Mouse (Mus musculus): Measurements from ENCODE around the gene Slc25a13. TPM values are rescaled to one million over a fixed set of nuclear protein-coding genes. Genes with fewer than 3 reads are reported as not detected.
"Not testable (repeated sequence)": the region's sequence is repeated elsewhere in the genome, so short reads cannot be mapped to it uniquely, and the experiment has no call there.

Slc25a13 gene
- polyA plus RNA-seq, 1 experiment from 2014 or later, result 6.9 TPM

- Histone ChIP-seq H3K27ac (replicated peaks; ENCODE audit: low read depth, low read length) (no peak overlapping the region), H3K36me3 (ENCODE audit: control insufficient read depth, insufficient read depth, low read length) (no peaks in the 10 kb centered on the region), H3K9me3 (ENCODE audit: control insufficient read depth, low read length) (no peaks in the 10 kb centered on the region), H3K9ac (replicated peaks; ENCODE audit: low read length) (no peak overlapping the region), H3K4me3 (replicated peaks; ENCODE audit: low read depth, low read length) (no peak overlapping the region), H3K4me1 (ENCODE audit: control insufficient read depth, insufficient read depth, low read length) (no peaks in the 10 kb centered on the region), H3K4me2 (ENCODE audit: low read length) (no peak overlapping the region), H3K27me3 (ENCODE audit: control insufficient read depth, insufficient read depth, low read length) (no peaks in the 10 kb centered on the region)
- ATAC-seq (ENCODE audit: low FRiP score, low TSS enrichment) (no peak), DNase-seq (no peak)
- WGBS, result 82% methylated on average over 4 of the region's 4 CpGs
Measured at GRCm38 (mm10) chr6:6208351-6209059, 8.5 kb downstream of the Slc25a13 start.

- H3K27me3 ChIP-seq (ENCODE audit: control insufficient read depth, insufficient read depth, low read length), result no peaks in the 10 kb centered on the region
- H3K9ac ChIP-seq (replicated peaks; ENCODE audit: low read length), result no peak overlapping the region
- no peaks in the 10 kb centered on the region for H3K36me3 ChIP-seq (ENCODE audit: control insufficient read depth, insufficient read depth, low read length)
- H3K4me3 ChIP-seq (replicated peaks; ENCODE audit: low read depth, low read length), result no peak overlapping the region
- H3K4me2 ChIP-seq (ENCODE audit: low read length), result no peak overlapping the region
- 85% methylated on average over 3 of the region's 3 CpGs for WGBS
- no peak overlapping the region for H3K27ac ChIP-seq (replicated peaks; ENCODE audit: low read depth, low read length)
- ATAC-seq (ENCODE audit: low FRiP score, low TSS enrichment) (no peak), DNase-seq (no peak)
- no peaks in the 10 kb centered on the region for H3K9me3 ChIP-seq (ENCODE audit: control insufficient read depth, low read length)
- H3K4me1 ChIP-seq (ENCODE audit: control insufficient read depth, insufficient read depth, low read length), result no peaks in the 10 kb centered on the region
Measured at GRCm38 (mm10) chr6:6207836-6208235, 9.1 kb downstream of the Slc25a13 start.

GRCm38 (mm10) chr6:6207395-6207794 is 9.6 kb downstream of the Slc25a13 start:
- no peaks in the 10 kb centered on the region for H3K4me1 ChIP-seq (ENCODE audit: control insufficient read depth, insufficient read depth, low read length)
- H3K4me3 ChIP-seq (replicated peaks; ENCODE audit: low read depth, low read length), result no peak overlapping the region
- H3K4me2 ChIP-seq (ENCODE audit: low read length), result no peak overlapping the region
- H3K9ac ChIP-seq (replicated peaks; ENCODE audit: low read length), result no peak overlapping the region
- H3K9me3 ChIP-seq (ENCODE audit: control insufficient read depth, low read length), result no peaks in the 10 kb centered on the region
- H3K36me3 ChIP-seq (ENCODE audit: control insufficient read depth, insufficient read depth, low read length), result no peaks in the 10 kb centered on the region
- ATAC-seq (ENCODE audit: low FRiP score, low TSS enrichment), result no peak
- WGBS, result 95% methylated on average over 1 of the region's 1 CpGs
- DNase-seq, result no peak
- H3K27ac ChIP-seq (replicated peaks; ENCODE audit: low read depth, low read length), result no peak overlapping the region
- no peaks in the 10 kb centered on the region for H3K27me3 ChIP-seq (ENCODE audit: control insufficient read depth, insufficient read depth, low read length)

- ATAC-seq (ENCODE audit: low FRiP score, low TSS enrichment), result no peak
- WGBS, result 93% methylated on average over 3 of the region's 3 CpGs
- H3K4me2 ChIP-seq (ENCODE audit: low read length), result no peak overlapping the region
- no peak overlapping the region for H3K4me3 ChIP-seq (replicated peaks; ENCODE audit: low read depth, low read length)
- no peaks in the 10 kb centered on the region for H3K4me1 ChIP-seq (ENCODE audit: control insufficient read depth, insufficient read depth, low read length)
- H3K36me3 ChIP-seq (ENCODE audit: control insufficient read depth, insufficient read depth, low read length), result no peaks in the 10 kb centered on the region
- H3K27ac ChIP-seq (replicated peaks; ENCODE audit: low read depth, low read length), result no peak overlapping the region
- no peak overlapping the region for H3K9ac ChIP-seq (replicated peaks; ENCODE audit: low read length)
- H3K9me3 ChIP-seq (ENCODE audit: control insufficient read depth, low read length), result no peaks in the 10 kb centered on the region
- no peak for DNase-seq
- H3K27me3 ChIP-seq (ENCODE audit: control insufficient read depth, insufficient read depth, low read length), result no peaks in the 10 kb centered on the region
Measured at GRCm38 (mm10) chr6:6205599-6206165, 11.3 kb downstream of the Slc25a13 start.

DNA sequence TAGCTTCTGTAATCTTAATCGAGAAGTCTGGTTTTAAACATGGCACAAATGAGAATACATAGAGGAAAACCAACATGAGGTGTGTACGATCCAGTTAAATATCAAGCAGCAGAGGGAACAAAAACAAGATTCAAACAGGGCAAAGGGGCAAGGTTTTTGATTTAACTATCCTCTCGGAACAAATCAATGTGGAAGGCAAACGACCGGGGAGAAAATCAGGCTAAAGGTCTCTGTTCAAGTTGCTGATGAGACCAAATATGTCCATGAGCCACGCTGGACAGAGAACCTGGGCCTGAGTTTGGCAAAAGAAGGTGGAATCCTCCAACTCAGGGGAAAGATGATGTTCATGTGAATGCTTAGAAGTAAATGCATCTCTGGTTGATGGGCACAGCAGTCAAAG is 14.5 kb downstream of the Slc25a13 start:
- ATAC-seq (ENCODE audit: low FRiP score, low TSS enrichment), result no peak
- 91% methylated on average over 6 of the region's 6 CpGs for WGBS

GRCm38 (mm10) chr6:6201977-6202376 is 15.0 kb downstream of the Slc25a13 start:
- Histone ChIP-seq H3K27me3 (ENCODE audit: control insufficient read depth, insufficient read depth, low read length) (no peaks in the 10 kb centered on the region), H3K27ac (replicated peaks; ENCODE audit: low read depth, low read length) (no peak overlapping the region), H3K9me3 (ENCODE audit: control insufficient read depth, low read length) (no peaks in the 10 kb centered on the region), H3K4me1 (ENCODE audit: control insufficient read depth, insufficient read depth, low read length) (no peaks in the 10 kb centered on the region), H3K9ac (replicated peaks; ENCODE audit: low read length) (no peak overlapping the region), H3K4me2 (ENCODE audit: low read length) (no peak overlapping the region), H3K36me3 (ENCODE audit: control insufficient read depth, insufficient read depth, low read length) (no peaks in the 10 kb centered on the region), H3K4me3 (replicated peaks; ENCODE audit: low read depth, low read length) (no peak overlapping the region)
- ATAC-seq (ENCODE audit: low FRiP score, low TSS enrichment) (no peak), DNase-seq (no peak)
- 83% methylated on average over 5 of the region's 5 CpGs for WGBS

More for the DNA sequence above, 14.5 kb downstream of the Slc25a13 start:
- no peaks in the 10 kb centered on the region for H3K4me1 ChIP-seq (ENCODE audit: control insufficient read depth, insufficient read depth, low read length)
- no peak overlapping the region for H3K4me2 ChIP-seq (ENCODE audit: low read length)
- no peak for DNase-seq
- no peak overlapping the region for H3K27ac ChIP-seq (replicated peaks; ENCODE audit: low read depth, low read length)
- no peaks in the 10 kb centered on the region for H3K27me3 ChIP-seq (ENCODE audit: control insufficient read depth, insufficient read depth, low read length)
- H3K4me3 ChIP-seq (replicated peaks; ENCODE audit: low read depth, low read length), result no peak overlapping the region
- H3K36me3 ChIP-seq (ENCODE audit: control insufficient read depth, insufficient read depth, low read length), result no peaks in the 10 kb centered on the region
- no peak overlapping the region for H3K9ac ChIP-seq (replicated peaks; ENCODE audit: low read length)
- no peaks in the 10 kb centered on the region for H3K9me3 ChIP-seq (ENCODE audit: control insufficient read depth, low read length)

DNA sequence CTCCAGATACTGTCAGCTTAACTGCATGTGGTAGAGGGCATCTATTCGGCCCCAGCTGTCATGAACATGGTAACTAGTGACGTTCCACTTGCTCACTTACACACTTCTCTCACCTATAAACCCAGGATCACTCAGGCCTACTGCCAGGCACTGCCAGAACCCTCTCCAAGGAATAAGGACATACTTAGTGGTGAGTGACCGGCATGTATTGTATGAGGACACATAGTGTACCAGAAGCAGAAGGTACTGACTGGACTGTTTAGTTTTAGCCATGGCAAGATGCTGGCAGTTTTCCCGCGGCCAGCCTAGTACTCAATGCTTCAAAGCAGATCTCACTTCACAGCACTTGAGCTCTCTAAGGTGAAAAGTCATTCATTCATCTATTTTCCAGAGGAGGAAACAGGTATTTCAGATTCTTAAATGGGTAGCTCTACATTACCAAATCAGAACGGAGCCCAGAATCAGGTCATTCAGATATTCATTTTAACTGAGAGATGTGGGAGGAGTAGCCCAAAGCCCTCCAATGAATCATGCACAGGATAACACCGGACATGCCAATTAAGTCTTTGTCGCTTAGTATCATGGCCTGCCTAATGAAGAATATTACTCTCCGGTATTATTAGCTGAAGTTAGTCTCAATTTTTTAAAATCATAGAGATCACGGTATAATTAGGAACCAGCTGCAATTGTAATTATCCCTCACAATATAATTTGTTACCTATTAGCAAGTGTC is 17.7 kb downstream of the Slc25a13 start:
- Histone ChIP-seq H3K9ac (replicated peaks; ENCODE audit: low read length) (no peak overlapping the region), H3K4me3 (replicated peaks; ENCODE audit: low read depth, low read length) (no peak overlapping the region), H3K27ac (replicated peaks; ENCODE audit: low read depth, low read length) (no peak overlapping the region), H3K36me3 (ENCODE audit: control insufficient read depth, insufficient read depth, low read length) (no peaks in the 10 kb centered on the region), H3K9me3 (ENCODE audit: control insufficient read depth, low read length) (no peaks in the 10 kb centered on the region), H3K4me2 (ENCODE audit: low read length) (no peak overlapping the region), H3K4me1 (ENCODE audit: control insufficient read depth, insufficient read depth, low read length) (no peaks in the 10 kb centered on the region), H3K27me3 (ENCODE audit: control insufficient read depth, insufficient read depth, low read length) (no peaks in the 10 kb centered on the region)
- ATAC-seq (ENCODE audit: low FRiP score, low TSS enrichment), result no peak
- 91% methylated on average over 10 of the region's 10 CpGs for WGBS
- DNase-seq, result no peak

DNA sequence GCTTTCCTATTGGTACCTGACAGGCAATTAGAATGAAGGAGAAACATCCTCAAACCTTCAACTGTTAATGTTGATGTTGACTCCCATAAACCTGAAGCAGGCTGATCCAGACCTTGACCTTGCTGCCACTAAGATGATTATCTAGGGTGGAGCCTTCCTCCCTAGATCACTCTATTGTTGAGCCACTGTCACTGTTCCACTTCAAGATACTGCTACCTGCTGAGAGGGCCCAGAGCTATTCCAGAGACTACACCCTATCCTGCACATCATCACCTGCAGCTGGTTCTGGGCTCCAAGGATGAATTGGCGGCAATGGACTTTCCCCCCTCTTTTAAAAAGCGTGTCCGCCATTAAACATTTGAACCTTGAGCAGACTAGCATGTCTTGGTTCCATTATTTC is 18.9 kb downstream of the Slc25a13 start:
- not testable (repeated sequence) for H3K27me3 ChIP-seq (ENCODE audit: control insufficient read depth, insufficient read depth, low read length); H3K9ac ChIP-seq (replicated peaks; ENCODE audit: low read length); ATAC-seq (ENCODE audit: low FRiP score, low TSS enrichment); H3K4me2 ChIP-seq (ENCODE audit: low read length); DNase-seq; H3K4me3 ChIP-seq (replicated peaks; ENCODE audit: low read depth, low read length); H3K27ac ChIP-seq (replicated peaks; ENCODE audit: low read depth, low read length); H3K4me1 ChIP-seq (ENCODE audit: control insufficient read depth, insufficient read depth, low read length); H3K9me3 ChIP-seq (ENCODE audit: control insufficient read depth, low read length); H3K36me3 ChIP-seq (ENCODE audit: control insufficient read depth, insufficient read depth, low read length)
- 92% methylated on average over 3 of the region's 3 CpGs for WGBS

DNA sequence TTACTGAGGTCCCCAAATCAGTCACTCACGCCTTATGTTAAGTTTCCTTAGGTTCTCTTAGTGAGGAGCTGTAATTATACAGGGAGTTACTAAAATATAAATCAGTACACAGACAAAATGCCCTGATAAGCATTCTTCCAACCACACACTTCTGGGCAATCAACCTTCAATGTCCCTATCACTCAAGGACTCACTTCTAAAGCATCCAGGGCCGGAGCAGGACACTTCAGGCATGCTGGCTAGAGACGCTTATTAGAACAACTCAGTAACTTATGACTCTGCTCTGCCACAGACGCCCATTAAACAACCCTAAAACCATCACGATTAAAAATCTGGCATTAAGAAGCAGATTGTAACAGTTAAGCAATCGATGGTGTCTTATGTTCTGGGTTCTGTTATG is 19.6 kb downstream of the Slc25a13 start:
- H3K27me3 ChIP-seq (ENCODE audit: control insufficient read depth, insufficient read depth, low read length), result no peaks in the 10 kb centered on the region
- H3K27ac ChIP-seq (replicated peaks; ENCODE audit: low read depth, low read length), result no peak overlapping the region
- WGBS, result 91% methylated on average over 6 of the region's 6 CpGs
- H3K4me3 ChIP-seq (replicated peaks; ENCODE audit: low read depth, low read length), result no peak overlapping the region
- H3K9ac ChIP-seq (replicated peaks; ENCODE audit: low read length), result no peak overlapping the region
- no peaks in the 10 kb centered on the region for H3K36me3 ChIP-seq (ENCODE audit: control insufficient read depth, insufficient read depth, low read length)
- H3K4me2 ChIP-seq (ENCODE audit: low read length), result no peak overlapping the region
- DNase-seq, result no peak
- no peaks in the 10 kb centered on the region for H3K9me3 ChIP-seq (ENCODE audit: control insufficient read depth, low read length)
- no peak for ATAC-seq (ENCODE audit: low FRiP score, low TSS enrichment)
- H3K4me1 ChIP-seq (ENCODE audit: control insufficient read depth, insufficient read depth, low read length), result no peaks in the 10 kb centered on the region

Measured in midbrain, embryonic 14.5 days (tissue).